Mouse (Mus musculus) gastrocnemius, postnatal 25 days (tissue): ENCODE measurements around the gene Klk1b11. TPM values are rescaled to one million over a fixed set of nuclear protein-coding genes. Genes with fewer than 3 reads are reported as not detected.
"Not testable (repeated sequence)": the region's sequence is repeated elsewhere in the genome, so short reads cannot be mapped to it uniquely, and the experiment has no call there.

ENCODE experiments used
- DNase-seq: peaks from one replicate; pipeline ENCODE4 v3.0.0; 2022
- long read RNA-seq, 2 experiments: library from polyadenylated mRNA; stranded (forward); transcript quantifications; one replicate each; pipeline ENCODE4 v2.0.0; 2021
- total RNA-seq, 2 experiments: library from RNA; stranded (reverse); gene quantifications; 1 replicate in 1 of 2; 2 replicates in 1 of 2; pipeline ENCODE4 v1.2.3; 2021

Klk1b11 gene
- total RNA-seq, result not detected
- long read RNA-seq, experiment 1, result 0 reads
- long read RNA-seq, experiment 2, result 0 reads

GRCm38 (mm10) chr7:43995577-43995976, at the start of gene Klk1b11:
Gene Klk1b11 (plus strand): TSS chr7:43995877.
- DNase-seq, result not testable (repeated sequence)

GRCm38 (mm10) chr7:43950364-43950763, 45.3 kb upstream of the Klk1b11 start, which contains the start of gene Klk1b8:
Gene Klk1b8 (plus strand): TSS chr7:43950664.
- DNase-seq, result no peak

GRCm38 (mm10) chr7:43952703-43953102, 43.0 kb upstream of the Klk1b11 start:
- DNase-seq, result no peak

GRCm38 (mm10) chr7:43966451-43966850, 29.2 kb upstream of the Klk1b11 start, which contains the start of gene Klk1b1:
Gene Klk1b1 (plus strand): TSS chr7:43966751.
- no peak for DNase-seq

- no peak for DNase-seq
Measured at GRCm38 (mm10) chr7:43967058-43967457, 28.6 kb upstream of the Klk1b11 start.

- DNase-seq, result no peak
Measured at GRCm38 (mm10) chr7:43967612-43968011, 28.1 kb upstream of the Klk1b11 start.

- not testable (repeated sequence) for DNase-seq
Measured at GRCm38 (mm10) chr7:43975761-43976160, 19.9 kb upstream of the Klk1b11 start, which contains the start of gene Klk1b9. Gene Klk1b9 (plus strand): TSS chr7:43976061.

GRCm38 (mm10) chr7:43985657-43986056, 10.0 kb upstream of the Klk1b11 start:
- DNase-seq, result no peak

- DNase-seq, result not testable (repeated sequence)
Measured at GRCm38 (mm10) chr7:43994821-43995220, 856 bp upstream of the Klk1b11 start.

GRCm38 (mm10) chr7:44004847-44005246, 9.2 kb downstream of the Klk1b11 start:
- DNase-seq, result no peak

- DNase-seq, result not testable (repeated sequence)
Measured at GRCm38 (mm10) chr7:44011868-44012267, 16.2 kb downstream of the Klk1b11 start, which contains the start of gene Klk1b26. Gene Klk1b26 (plus strand): TSS chr7:44012168.

- not testable (repeated sequence) for DNase-seq
Measured at GRCm38 (mm10) chr7:44014666-44015065, 19.0 kb downstream of the Klk1b11 start.

GRCm38 (mm10) chr7:44015071-44015470, 19.4 kb downstream of the Klk1b11 start:
- no peak for DNase-seq

Other genes with a start within 250 kb of the Klk1b11 start
- not detected for gene Klk12, start 227.0 kb upstream of the Klk1b11 start, total RNA-seq
- not detected for gene Klk11, start 221.3 kb upstream of the Klk1b11 start, total RNA-seq
- gene Klk10, start 214.8 kb upstream of the Klk1b11 start, total RNA-seq, result 1 to 10 TPM in 1 of 2 experiments, under 1 TPM in 1; 0.79 to 1.2 TPM
- not detected for gene Klk9, start 204.0 kb upstream of the Klk1b11 start, total RNA-seq
- 1 to 10 TPM; 2.1 to 2.9 TPM for gene Klk8, start 198.3 kb upstream of the Klk1b11 start, total RNA-seq
- not detected for gene Klk7, start 184.6 kb upstream of the Klk1b11 start, total RNA-seq
- gene Klk6, start 171.4 kb upstream of the Klk1b11 start, total RNA-seq, result not detected
- not detected for gene Klk5, start 153.9 kb upstream of the Klk1b11 start, total RNA-seq
- gene Klk4, start 114.7 kb upstream of the Klk1b11 start, total RNA-seq, result not detected
- not detected for gene Klk15, start 62.1 kb upstream of the Klk1b11 start, total RNA-seq
- not detected for gene Klk1b8, start 45.2 kb upstream of the Klk1b11 start, total RNA-seq
- gene Klk1b1, start 29.1 kb upstream of the Klk1b11 start, total RNA-seq, result not detected
- not detected for gene Klk1b9, start 19.8 kb upstream of the Klk1b11 start, total RNA-seq
- under 1 TPM; 0.19 to 0.26 TPM for gene Klk1b26, start 16.3 kb downstream of the Klk1b11 start, total RNA-seq
- gene Klk1b27, start 56.4 kb downstream of the Klk1b11 start, total RNA-seq, result not detected
- gene Klk1b21, start 106.5 kb downstream of the Klk1b11 start, total RNA-seq, result not detected
- gene Klk1b22, start 116.8 kb downstream of the Klk1b11 start, total RNA-seq, result not detected
- not detected for gene Klk1b16, start 140.9 kb downstream of the Klk1b11 start, total RNA-seq
- gene Klk1b24, start 192.4 kb downstream of the Klk1b11 start, total RNA-seq, result not detected
- gene Klk1b3, start 202.3 kb downstream of the Klk1b11 start, total RNA-seq, result not detected
- not detected for gene Klk1b4, start 211.6 kb downstream of the Klk1b11 start, total RNA-seq
- not detected for gene Klk1b5, start 220.1 kb downstream of the Klk1b11 start, total RNA-seq
- not detected for gene Klk1, start 229.5 kb downstream of the Klk1b11 start, total RNA-seq
- gene Gm36864, start 240.3 kb downstream of the Klk1b11 start, total RNA-seq, result not detected